Mouse (Mus musculus): Measurements from ENCODE around the gene Rnf41. TPM values are rescaled to one million over a fixed set of nuclear protein-coding genes. Genes with fewer than 3 reads are reported as not detected.

Gene Rnf41
- 10 to 100 TPM; 75.8 to 78.1 TPM for total RNA-seq (2021)

DNA sequence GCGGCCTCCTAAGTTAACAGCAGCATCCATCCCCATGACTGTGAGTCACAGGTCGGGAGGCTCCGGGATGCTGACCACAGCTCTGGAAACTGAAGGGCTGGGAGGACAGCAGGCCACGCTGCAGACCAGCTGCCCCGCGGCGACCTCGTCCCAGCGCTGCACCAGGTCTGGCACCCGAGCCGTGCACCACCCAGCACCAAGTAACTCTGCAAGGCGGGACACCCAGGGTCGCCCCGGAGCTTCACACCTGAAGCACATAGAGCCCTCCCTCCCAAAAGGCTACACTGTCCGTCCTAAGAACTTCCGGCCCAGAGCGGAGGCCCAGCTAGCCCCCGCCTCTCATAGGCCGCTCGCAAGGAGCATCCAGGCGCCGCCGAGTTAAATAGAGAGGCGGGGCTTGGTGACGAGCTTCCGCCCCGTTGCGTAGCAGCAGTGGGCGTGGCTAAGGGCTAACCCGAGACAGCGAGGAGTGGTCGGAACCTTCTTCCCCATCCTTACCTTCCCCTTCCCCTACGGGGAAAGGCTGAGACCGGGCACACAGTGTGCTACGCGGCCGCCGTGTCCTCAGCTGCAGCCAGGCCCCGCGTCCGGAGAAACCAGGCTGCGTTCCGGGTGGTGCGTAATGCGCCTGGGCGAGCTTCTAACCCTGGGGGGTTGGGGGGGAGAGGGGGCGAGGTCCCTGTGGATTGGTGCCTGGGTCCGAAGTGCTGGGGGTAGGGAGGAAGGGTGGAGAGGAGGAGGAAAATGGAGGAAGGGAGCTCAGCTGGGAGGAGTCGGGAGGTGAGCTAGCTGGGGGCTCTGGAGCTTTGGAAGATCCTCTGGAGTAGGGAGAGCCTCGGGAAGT lies at the start of gene Rnf41, which contains the start of gene Nabp2:
Gene Rnf41 (plus strand): TSS at position 447 of the 844 bp plus-strand sequence.
Gene Nabp2 (minus strand): TSS at position 282 of the 844 bp plus-strand sequence.
- intact Hi-C loops (cut with DNase I) = loop anchor here (2.0 kb wide), 1 partner anchor 47 kb away; the partner anchor contains the start of gene Smarcc2

DNA sequence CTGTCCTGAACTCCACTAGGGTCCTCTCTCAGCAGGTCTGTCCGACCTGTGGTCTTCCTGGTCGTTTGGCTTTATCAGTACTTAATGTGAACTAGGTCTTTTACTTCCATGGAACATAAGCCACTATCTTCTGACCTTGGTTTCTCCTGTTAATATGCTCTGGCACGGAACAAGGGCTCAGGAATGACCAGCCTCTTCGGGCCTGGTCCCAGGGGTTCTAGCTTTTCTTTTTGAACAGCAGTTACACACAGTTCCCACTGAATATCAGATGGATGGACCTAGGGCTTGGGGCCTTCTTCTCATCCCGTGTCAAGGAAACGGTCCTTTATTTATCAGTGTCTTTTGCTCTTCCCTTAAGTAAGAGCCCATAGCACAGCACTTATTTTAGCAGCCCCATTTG lies 49.6 kb upstream of the Rnf41 start:
- intact Hi-C loops (cut with DNase I) = no loop called here
- no peak for DNase-seq (ENCODE audit: low spot score in 2 of 2)

More for the DNA sequence above, at the start of gene Rnf41, which contains the start of gene Nabp2:
- peak; percentile 94 to 96 for DNase-seq (ENCODE audit: low spot score in 2 of 2)

DNA sequence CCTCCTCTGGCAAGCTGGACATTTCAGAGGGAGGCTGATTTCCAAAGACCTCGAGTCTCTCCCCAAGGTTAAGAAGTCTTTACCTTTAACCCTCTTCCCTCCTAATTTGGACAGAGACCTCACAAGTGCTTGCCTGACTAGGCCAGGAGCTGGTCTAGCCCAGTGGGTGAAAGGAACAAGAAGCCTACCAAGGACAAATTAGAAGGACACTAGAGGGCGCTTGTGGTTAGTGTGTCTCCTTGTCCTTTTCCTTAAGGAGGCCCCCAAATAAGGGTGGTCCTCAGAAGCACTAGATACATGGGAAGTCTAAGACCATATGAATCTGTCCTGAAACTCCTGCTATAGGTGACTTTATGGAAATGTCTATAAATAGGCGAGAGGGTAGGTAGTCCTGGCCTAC lies 48.9 kb upstream of the Rnf41 start:
- DNase-seq (ENCODE audit: low spot score in 2 of 2) = peak in 1 of 2 experiments; percentile 23
- intact Hi-C loops (cut with DNase I) = no loop called here

DNA sequence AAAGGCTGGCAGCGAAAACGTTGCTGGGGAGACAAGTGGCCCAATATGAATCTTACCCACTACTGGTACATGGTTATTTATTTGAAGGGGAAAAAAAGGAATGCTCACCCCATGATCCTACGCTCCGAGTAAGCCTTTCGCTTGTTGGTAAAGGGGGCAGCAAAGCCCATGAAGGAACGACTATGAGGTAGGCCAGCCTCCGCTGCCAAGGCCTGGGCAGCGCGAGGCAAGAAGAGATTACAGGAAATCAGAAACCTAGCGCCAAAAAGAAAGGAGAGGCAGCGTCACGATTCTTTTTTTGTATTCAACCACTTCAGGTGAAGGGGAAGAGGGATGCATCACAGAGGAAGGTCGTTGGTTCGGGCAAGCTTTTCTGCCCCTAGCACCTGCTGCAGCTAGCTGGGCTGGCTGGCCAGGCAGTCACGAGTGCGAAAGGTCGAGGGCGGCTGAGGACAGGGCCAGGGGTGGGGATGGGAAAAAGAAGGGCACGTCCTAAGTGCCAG lies 43.5 kb upstream of the Rnf41 start:
- DNase-seq (ENCODE audit: low spot score in 2 of 2) = no peak
- intact Hi-C loops (cut with DNase I) = no loop called here

DNA sequence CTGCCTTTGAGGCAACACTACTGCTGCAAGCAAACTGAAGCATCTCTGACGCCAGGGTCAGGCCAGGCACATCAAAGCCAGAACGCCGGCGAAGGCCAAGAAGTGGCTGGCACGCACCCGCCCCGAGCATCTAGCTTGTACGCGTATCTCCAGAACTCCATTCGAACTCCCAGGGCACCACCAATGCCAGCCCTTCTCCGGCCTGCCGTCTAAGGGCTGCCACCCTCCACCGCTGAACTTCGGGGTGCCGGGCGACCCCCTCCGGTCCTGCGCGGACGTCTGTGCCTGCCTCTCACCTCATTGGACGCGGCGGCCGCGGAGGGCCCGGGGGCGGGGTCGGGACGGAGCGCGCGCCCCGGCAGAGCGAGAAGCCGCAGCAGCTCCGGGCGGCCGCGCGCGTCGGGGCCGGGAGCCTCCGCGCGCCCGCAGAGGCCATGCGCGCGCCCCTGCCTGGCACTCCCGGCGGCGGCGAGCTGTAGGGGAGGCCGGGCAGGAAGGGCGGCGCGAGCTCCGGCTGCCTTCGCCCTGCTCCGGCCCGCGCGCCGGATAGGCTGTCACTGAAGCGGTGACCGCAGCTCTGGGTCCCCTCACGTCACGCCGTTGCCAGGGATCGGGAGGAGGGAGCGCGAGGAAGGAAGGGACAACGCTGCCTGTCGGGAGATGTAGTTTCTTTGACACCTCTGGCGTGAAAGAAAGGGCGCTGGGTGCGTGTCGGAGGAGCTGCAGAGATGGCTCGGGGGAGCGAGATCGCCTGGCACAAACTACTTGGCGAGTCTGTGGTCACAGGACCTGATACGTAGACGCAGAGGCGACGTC lies 42.8 kb upstream of the Rnf41 start, which contains the start of gene Coq10a:
Gene Coq10a (minus strand): TSS at position 596 of the 816 bp plus-strand sequence.
- intact Hi-C loops (cut with DNase I) = no loop called here
- peak; percentile 94 to 96 for DNase-seq (ENCODE audit: low spot score in 2 of 2)

DNA sequence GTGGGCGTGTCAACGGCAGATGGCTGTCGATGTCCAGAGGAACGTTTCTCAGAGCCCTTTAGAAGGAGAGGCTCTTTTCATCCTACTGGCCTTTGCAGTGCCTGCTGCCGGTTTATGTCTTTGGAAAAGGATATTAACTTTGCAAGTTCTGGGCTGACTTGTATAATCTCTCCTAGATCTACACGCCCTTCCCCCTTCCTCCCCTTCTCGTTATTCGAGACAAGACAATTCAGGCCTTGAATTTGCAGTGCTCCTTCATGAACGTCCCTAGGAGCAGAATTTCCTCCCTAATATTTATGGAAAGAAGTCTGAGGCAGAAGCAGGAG lies 42.3 kb upstream of the Rnf41 start:
- intact Hi-C loops (cut with DNase I) = no loop called here
- no peak for DNase-seq (ENCODE audit: low spot score in 2 of 2)

DNA sequence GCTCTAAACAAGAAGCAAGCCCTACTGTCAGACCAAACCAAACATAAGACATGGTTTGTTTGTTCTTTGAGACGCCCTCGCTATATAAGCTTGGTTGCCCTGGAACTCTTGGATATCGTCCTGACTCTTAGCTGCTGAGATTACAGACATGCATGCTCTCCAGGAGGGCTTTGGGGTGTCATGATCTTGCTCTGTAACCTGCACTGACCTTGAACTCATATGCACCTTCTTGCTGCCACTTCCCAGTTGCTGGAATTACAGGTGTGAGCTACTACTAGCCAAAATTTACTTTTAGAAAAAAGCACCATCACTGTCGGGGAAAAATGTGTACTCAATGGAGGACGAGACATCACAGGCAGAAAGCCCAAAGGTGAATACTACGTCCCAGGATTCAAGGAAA lies 41.9 kb upstream of the Rnf41 start:
- intact Hi-C loops (cut with DNase I) = no loop called here
- DNase-seq (ENCODE audit: low spot score in 2 of 2) = no peak

DNA sequence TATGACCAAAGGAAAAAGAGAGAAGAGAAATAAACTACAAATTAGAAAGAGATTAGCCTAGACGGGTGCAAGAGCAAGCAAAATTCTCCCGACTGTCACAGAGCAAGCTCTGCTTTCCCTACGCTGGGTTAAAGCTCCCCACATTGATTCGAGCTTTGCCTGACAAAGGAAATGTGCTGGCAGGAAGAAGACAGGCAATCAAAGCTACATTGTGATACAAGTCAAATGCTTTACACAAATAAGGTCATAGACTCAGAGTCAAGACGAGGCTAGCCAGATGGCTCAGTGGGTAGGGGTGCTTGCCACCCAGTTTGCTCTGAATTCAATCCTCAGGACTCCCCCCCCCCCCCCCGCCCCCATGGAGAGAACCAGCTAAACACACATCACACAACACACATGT lies 41.4 kb upstream of the Rnf41 start:
- intact Hi-C loops (cut with DNase I) = no loop called here
- DNase-seq (ENCODE audit: low spot score in 2 of 2) = no peak

DNA sequence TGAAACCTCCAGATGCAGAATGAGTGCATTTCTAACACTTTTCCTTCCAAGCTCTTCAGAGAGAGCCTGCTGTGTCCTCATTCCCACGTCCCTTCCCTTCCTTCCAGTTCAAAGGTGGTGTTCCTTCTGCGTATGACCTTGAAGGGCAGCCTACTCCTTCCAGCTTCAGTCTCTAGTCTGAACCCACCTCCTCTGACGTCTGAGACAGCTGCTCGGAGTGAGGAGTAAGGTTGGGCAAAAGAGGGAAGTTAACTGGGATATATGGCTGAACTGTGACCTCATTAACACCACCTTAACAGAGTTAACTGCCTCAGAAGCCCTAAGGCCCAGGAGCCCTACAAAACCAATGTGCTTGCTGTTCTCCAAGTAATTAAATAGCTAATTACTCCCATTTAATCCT lies 40.9 kb upstream of the Rnf41 start:
- intact Hi-C loops (cut with DNase I) = no loop called here
- no peak for DNase-seq (ENCODE audit: low spot score in 2 of 2)

DNA sequence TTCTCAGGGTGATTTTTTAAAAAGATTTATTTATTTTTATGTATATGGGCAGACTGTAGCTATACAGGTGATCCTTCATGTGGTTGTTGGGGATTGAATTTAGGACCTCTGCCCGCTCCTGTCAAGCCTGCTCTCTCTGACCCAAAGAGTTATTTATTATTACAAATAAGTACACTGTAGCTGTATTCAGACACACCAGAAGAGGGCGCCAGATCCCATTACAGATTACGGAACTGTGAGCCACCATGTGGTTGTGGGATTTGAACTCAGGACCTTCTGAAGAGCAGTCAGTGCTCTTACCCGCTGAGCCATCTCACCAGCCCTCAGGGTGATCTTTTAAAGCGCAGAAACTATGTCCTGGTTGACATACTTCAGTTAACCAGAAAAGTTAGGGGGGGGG lies 39.3 kb upstream of the Rnf41 start:
- intact Hi-C loops (cut with DNase I) = no loop called here
- DNase-seq (ENCODE audit: low spot score in 2 of 2) = no peak

DNA sequence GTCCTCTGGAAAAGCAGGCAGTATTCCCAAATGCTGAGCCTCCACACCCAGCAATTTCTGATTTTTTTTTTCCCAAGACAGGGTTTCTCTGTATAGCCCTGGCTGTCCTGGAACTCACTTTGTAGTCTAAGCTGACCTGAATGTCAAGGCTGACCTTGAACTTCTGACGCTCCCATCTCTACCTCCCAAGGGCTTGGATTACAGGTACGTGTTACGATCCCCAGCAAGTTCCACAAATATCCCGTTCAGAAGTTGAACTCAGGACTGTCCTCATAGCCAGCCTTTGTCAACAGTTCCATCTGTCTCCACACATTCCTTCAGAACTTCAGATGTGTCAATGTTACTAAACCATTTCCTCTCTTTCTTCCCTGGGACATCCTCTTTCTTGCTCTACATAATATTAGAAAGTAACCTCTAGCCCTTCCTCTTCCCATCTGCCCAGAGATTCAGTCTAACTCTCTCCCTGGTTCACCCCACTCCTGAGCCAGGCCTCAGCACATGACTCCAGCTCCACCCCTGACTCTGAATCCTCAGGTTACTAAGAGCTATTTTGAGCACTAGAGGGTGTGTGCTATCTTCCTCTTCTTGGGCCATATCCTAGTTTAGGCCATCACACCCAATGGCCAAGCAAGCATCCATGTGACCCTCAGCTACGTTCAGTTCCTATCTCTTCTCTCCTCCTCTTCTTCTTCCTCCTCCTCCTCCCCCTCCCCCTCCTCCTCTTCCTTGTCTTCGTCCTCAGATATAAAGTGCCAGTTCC lies 38.3 kb upstream of the Rnf41 start:
- DNase-seq (ENCODE audit: low spot score in 2 of 2) = no peak
- intact Hi-C loops (cut with DNase I) = no loop called here

DNA sequence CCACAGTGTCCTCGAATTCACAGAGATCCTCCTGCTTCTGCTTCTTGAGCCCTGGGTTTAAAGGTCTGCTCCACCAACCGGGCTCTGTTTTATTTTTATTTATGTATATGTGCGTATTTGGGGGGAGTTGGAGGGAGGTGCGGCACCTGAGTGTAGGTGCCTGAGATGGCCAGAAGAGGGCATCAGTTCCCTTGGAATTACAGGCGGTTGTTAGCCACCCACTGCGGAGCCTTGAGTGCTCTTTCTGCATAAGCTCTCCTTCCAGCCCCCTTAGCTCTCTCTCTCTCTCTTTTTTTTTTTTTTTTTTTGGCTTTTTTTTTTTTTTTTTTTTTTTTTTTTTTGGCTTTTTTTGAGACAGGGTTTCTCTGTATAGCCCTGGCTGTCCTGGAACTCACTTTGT lies 37.1 kb upstream of the Rnf41 start:
- intact Hi-C loops (cut with DNase I) = no loop called here
- no peak for DNase-seq (ENCODE audit: low spot score in 2 of 2)

DNA sequence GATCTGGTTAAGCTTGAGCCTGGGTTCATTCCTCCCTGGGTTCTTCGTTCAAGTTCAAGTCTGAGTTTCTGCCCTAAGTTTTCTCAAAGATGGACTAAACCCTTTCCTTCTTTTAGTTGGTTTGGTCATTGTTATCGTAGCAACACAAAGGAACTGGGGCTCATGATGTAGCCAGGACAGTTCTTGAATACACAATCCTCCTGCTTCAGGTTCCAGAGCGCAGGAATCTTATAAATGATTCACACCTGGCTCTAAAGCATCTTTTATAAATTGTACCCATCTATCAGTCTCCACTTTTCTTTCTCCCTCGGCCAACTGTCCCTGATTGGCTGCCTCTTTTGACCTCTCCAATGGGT lies 35.4 kb upstream of the Rnf41 start:
- intact Hi-C loops (cut with DNase I) = loop anchor here (2.0 kb wide), 2 partner anchors 33 to 79 kb away; no protein-coding TSS in a partner anchor
- DNase-seq (ENCODE audit: low spot score in 2 of 2) = no peak

DNA sequence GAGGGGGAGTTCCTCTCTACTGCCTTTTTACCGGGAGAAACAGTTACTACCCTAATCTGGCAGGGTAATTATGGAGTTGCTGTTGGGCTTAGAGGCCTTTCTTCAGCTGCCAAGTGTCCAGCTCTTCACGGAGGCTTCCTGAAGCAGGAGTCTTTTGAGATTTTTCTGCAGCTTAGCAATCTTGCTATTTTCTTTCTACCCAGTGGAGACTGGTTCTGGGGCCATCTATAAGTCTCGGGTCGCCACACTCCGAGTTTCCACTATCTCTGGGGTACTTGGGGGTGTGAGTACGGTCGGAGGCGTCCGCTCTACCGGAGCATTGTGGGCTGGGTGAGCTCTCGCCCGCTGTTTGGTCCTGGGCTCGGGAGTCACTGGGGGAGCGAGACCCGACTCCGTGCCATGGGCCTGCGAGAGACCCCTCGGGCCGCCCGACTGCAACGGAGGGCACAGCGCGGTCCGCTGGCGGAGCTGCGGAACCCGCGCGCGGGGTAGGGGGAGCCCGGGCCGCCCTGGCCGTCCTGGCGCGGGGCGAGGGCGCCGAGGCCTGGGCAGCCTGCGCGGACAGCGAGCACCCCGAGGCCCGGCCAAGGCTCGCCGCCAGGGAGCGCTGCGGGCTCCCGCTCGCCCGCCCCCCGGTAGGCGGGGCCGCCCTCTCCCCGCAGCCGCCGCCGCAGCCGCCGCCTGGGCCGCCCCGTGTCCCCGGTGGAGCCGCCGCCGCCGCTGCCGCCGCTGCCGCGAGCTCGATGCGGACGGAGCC lies 34.8 kb upstream of the Rnf41 start, which contains the start of gene Ankrd52:
Gene Ankrd52 (plus strand): TSS at position 661 of the 757 bp plus-strand sequence.
- intact Hi-C loops (cut with DNase I) = loop anchor here (2.0 kb wide), 2 partner anchors 32 to 78 kb away; no protein-coding TSS in a partner anchor
- DNase-seq (ENCODE audit: low spot score in 2 of 2) = peak; percentile 79 to 92

DNA sequence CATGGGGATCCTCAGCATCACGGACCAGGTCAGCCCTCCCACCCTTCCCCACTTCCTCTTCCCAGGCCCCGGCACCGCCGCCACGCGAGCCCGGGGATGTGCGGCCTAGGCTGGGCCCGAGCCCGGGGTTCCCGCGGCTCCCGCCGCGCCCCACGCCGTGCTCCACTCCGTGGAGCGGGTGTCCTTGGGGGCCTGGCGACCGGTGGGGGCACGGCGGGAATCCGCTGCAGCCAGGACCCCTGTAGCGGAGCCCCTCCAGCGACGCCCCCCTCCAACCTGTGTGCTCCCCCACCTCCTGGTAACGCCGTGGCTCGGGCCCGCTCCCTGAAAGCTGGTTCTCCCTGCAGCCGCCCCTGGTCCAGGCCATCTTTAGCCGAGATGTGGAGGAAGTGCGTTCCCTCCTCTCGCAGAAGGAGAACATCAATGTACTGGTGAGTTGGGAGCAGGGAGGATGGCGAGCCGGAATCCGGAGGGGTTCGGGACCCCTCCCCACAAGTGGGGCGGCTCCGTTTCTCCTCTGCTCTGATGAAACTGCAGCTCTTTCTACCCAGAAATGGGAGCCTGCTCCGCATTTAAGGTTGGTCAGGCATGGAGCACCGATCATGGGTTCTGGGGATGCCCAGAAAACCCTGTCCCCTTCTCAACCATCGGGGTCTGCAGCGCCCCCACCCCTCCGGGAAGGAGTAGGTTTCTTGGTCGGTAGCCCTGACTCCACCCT lies 34.1 kb upstream of the Rnf41 start:
- DNase-seq (ENCODE audit: low spot score in 2 of 2) = no peak
- intact Hi-C loops (cut with DNase I) = loop anchor here (2.0 kb wide), 2 partner anchors 31 to 77 kb away; no protein-coding TSS in a partner anchor

DNA sequence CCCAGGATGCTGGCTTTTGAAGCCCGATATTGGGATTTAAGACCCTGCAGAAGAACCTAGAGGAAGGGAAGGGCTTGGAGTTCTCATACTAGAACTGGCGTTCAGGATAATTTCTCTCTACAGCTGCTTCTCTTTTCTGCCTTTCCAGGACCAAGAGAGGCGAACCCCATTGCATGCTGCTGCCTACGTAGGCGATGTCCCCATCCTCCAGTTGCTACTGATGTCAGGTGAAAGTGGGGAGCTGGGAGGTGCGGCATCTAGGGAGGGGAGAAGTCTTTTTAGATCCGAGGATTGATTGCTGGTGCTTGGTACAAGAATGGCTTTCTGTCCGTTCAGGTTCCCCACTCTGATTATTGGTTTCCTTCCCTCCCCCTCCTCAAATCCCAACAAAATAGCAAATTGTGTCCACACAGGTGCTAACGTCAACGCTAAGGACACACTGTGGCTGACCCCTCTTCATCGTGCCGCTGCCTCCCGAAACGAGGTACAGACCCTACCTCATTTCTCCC lies 33.5 kb upstream of the Rnf41 start:
- no peak for DNase-seq (ENCODE audit: low spot score in 2 of 2)
- intact Hi-C loops (cut with DNase I) = loop anchor here (2.0 kb wide), 2 partner anchors 31 to 77 kb away; no protein-coding TSS in a partner anchor

DNA sequence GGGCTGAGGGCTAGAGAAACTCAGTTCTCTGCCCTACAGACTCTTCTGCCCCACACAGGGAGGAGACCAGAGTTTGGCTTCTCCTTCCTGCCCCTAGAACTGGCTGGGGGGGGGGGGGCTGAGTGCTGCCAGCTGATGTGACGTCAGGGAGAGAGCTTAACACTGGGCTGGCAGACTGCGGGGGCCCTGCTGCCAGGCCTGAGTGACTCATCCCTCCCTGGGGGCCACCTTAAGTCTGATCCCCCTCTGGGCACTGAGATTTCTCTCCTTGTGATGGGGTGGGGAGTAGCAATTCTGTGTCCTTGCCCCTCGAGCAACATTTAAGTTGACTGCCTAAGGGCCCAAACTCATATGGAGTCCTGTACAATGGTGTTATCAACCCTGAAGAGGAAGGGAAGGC lies 33.0 kb upstream of the Rnf41 start:
- DNase-seq (ENCODE audit: low spot score in 2 of 2) = no peak
- intact Hi-C loops (cut with DNase I) = no loop called here

DNA sequence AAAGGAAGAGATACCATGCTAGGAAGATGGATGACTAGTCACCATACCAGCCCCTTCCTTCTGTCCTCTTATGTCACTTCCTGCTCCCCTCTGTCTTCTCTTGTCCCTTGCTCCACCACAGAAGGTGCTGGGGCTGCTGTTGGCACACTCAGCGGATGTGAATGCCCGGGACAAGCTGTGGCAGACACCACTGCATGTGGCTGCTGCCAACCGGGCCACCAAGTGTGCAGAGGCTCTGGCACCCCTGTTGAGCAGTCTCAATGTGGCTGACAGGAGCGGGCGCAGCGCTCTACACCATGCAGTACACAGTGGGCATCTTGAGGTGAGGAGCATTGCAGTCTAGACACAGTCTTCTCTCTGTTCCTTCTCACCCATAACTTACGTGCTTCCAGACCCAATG lies 32.2 kb upstream of the Rnf41 start:
- no peak for DNase-seq (ENCODE audit: low spot score in 2 of 2)
- intact Hi-C loops (cut with DNase I) = no loop called here

All from left cerebral cortex, postnatal 36 days (tissue).